Mouse (Mus musculus): ENCODE results near the gene Plvap. TPM values are rescaled to one million over a fixed set of nuclear protein-coding genes. Genes with fewer than 3 reads are reported as not detected.

Gene Plvap
- total and polyA plus RNA-seq, 3 experiments = 11.7 to 20.4 TPM; not detected in 1

DNA sequence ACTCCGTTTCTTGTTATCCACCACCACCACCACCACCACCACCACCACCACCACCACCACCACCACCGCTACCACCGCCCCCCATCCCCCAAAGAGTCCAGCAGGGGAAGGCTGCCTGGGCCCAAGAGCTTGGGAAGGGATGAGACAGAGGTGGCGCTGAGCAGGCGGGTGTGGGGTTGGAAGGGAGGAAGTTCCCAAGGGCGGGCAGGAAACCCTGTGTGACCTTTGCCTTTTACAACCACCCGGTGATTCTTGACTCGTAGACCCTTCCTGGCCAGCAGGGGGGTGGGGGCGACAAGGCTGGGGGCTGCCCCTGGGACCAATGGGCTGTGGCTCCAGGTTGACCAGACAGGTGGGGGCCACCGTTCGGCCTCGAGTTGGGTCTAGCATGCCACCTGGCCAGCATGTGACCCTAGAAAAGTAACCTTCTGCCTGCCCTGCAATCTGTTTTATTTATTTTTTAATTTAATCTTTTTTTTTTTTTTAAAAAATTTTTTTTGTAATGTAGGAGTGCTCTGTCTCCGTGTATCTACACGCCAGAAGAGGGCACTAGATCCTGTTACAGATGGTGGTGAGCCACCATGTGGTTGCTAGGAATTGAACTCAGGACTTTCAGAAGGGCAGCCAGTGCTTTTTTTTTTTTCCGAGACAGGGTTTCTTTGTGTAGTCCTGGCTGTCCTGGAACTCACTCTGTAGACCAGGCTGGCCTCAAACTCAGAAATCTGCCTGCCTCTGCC, 1.6 kb upstream of the Plvap start:
- H3K4me3 ChIP-seq (ENCODE audit: control insufficient read depth in 1 of 2, insufficient read depth in 1 of 2, low read depth in 2 of 2, low read length in 2 of 2) = no peak overlapping the region
- no peak for TF ChIP-seq KAT2A (conservative IDR thresholded peaks at IDR 0.05; ENCODE audit: low read depth, low read length)
- TF ChIP-seq POLR2AphosphoS5 (IDR thresholded peaks at IDR 0.05; ENCODE audit: borderline replicate concordance, low read depth, low read length) = no peak
- TF ChIP-seq TAL1 (IDR thresholded peaks at IDR 0.05; ENCODE audit: low read length) = no peak
- TF ChIP-seq CHD2 (IDR thresholded peaks at IDR 0.05; ENCODE audit: low read length) = no peak
- no peak for TF ChIP-seq ETS1 (IDR thresholded peaks at IDR 0.05; ENCODE audit: low read depth, low read length)
- TF ChIP-seq RCOR1 (IDR thresholded peaks at IDR 0.05; ENCODE audit: low read depth, low read length) = no peak
- no peak for TF ChIP-seq POLR2A (IDR thresholded peaks at IDR 0.05; ENCODE audit: control insufficient read depth in 1 of 2, insufficient read depth in 1 of 2, low read depth in 1 of 2, low read length in 2 of 2, poor library complexity in 1 of 2)
- no peak for TF ChIP-seq HCFC1 (IDR thresholded peaks at IDR 0.05; ENCODE audit: low read depth, low read length)
- TF ChIP-seq SMC3 (IDR thresholded peaks at IDR 0.05; ENCODE audit: low read depth, low read length) = peak; percentile 19; the same call in 1 of the 2 replicates
- peak in 2 of 3 experiments; percentile 27 to 30; a peak in 3 of 6 replicates for TF ChIP-seq CTCF (IDR thresholded peaks at IDR 0.05 in 2 of 3, conservative IDR thresholded peaks at IDR 0.05 in 1 of 3; ENCODE audit: control insufficient read depth in 1 of 3, insufficient read depth in 1 of 3, low read depth in 2 of 3, low read length in 3 of 3, poor library complexity in 1 of 3, severe bottlenecking in 1 of 3)
- 0 out of 2 replicates have a peak, but pooled peaks have one; percentile 25 for TF ChIP-seq MYC (IDR thresholded peaks at IDR 0.05; ENCODE audit: low read depth, low read length)
- TF ChIP-seq ZNF384 (IDR thresholded peaks at IDR 0.05; ENCODE audit: low read depth, low read length) = 0 out of 2 replicates have a peak, but pooled peaks have one; percentile 16
- no peak for TF ChIP-seq SIN3A (IDR thresholded peaks at IDR 0.05; ENCODE audit: low read length)
- TF ChIP-seq ELF1 (IDR thresholded peaks at IDR 0.05; ENCODE audit: low read depth, low read length) = no peak
- no peak for TF ChIP-seq MEF2A (IDR thresholded peaks at IDR 0.05; ENCODE audit: extremely low read depth, insufficient replicate concordance, low read depth, low read length, poor library complexity, severe bottlenecking)
- no peak for TF ChIP-seq GATA1 (IDR thresholded peaks at IDR 0.05; ENCODE audit: low read depth, low read length)
- TF ChIP-seq BHLHE40 (IDR thresholded peaks at IDR 0.05; ENCODE audit: borderline replicate concordance, low read depth, low read length) = no peak
- no peak for TF ChIP-seq TBP (IDR thresholded peaks at IDR 0.05; ENCODE audit: low read depth, low read length)
- TF ChIP-seq MAFK (IDR thresholded peaks at IDR 0.05; ENCODE audit: borderline replicate concordance, low read depth, low read length) = no peak
- no peak for TF ChIP-seq RAD21 (IDR thresholded peaks at IDR 0.05; ENCODE audit: low read depth, low read length)
- no peaks in the 10 kb centered on the region for H3K9me3 ChIP-seq (replicated peaks; ENCODE audit: insufficient read depth, low read length)
- H3K9ac ChIP-seq (ENCODE audit: control insufficient read depth, low read depth, low read length, poor library complexity, severe bottlenecking) = no peak overlapping the region
- peaks cover 0 to 3% of the 10 kb centered on the region in 2 experiments; a peak in 1 of 4 replicates for H3K36me3 ChIP-seq (ENCODE audit: control insufficient read depth in 1 of 2, insufficient read depth in 2 of 2, low read length in 2 of 2)
- peaks cover 0 to 2% of the 10 kb centered on the region in 2 experiments; a peak in 1 of 4 replicates for H3K27me3 ChIP-seq (ENCODE audit: control insufficient read depth in 1 of 2, insufficient read depth in 2 of 2, low read length in 2 of 2)
- H3K79me2 ChIP-seq (ENCODE audit: control insufficient read depth, insufficient read depth, low read length, poor library complexity) = peaks cover 3% of the 10 kb centered on the region
- no peak for DNase-seq (ENCODE audit: low read depth, low spot score)
- no peak overlapping the region for H3K27ac ChIP-seq (ENCODE audit: control insufficient read depth, low read depth, low read length)
- H3K4me1 ChIP-seq (ENCODE audit: control insufficient read depth in 1 of 2, insufficient read depth in 2 of 2, low read length in 2 of 2) = peaks cover 2 to 19% of the 10 kb centered on the region in 2 experiments; a peak in 3 of 4 replicates

Data from MEL (cell line).